Mouse (Mus musculus) stomach, postnatal 0 days (tissue): Measurements from ENCODE around the gene Ube2r2.

Experiments used
- CTCF ChIP-seq: IDR thresholded peaks from 2 replicates; pipeline ENCODE4 v1.5.1; 2016; ENCODE audit warnings: antibody characterized with exemption, low read depth, mild to moderate bottlenecking, moderate library complexity
- EP300 ChIP-seq: optimal IDR thresholded peaks from 2 replicates; pipeline ENCODE3; 2016; ENCODE audit warnings: antibody characterized with exemption

GRCm38 (mm10) chr4:41189809-41190208, 54.3 kb downstream of the Ube2r2 start:
- no peak for TF ChIP-seq CTCF
- no peak for TF ChIP-seq EP300
